Mouse (Mus musculus) spleen, adult 2 months (tissue): ENCODE measurements at regions not wholly inside any gene's neighbourhood (a gene's known extent, or its start where the extent isn't known, plus 50 kb on each side); places are given as distances from the start of the nearest gene placed in this dataset.

Source experiments
- DNase-seq, 2 experiments: peaks; one replicate each; pipeline versions ENCODE4 v3.0.0 to v3.0.0-alpha.2; 2012 to 2021; ENCODE audit warnings: low spot score in 2 of 2, low read depth in 1 of 2
- H3K27ac ChIP-seq: fragments of 200-500 bp; 2 replicates; pipeline ENCODE4 v1.5.1; 2012; ENCODE audit warnings: low read length, inconsistent platforms; ENCODE audit not compliant: insufficient read depth
- H3K27me3 ChIP-seq: fragments of 200-500 bp; 2 replicates; pipeline ENCODE4 v1.6.1; 2012; ENCODE audit warnings: mild to moderate bottlenecking, moderate library complexity, low read length, inconsistent platforms; ENCODE audit not compliant: control insufficient read depth, insufficient read depth
- H3K36me3 ChIP-seq: fragments of 200-500 bp; 2 replicates; pipeline ENCODE4 v1.6.1; 2012; ENCODE audit warnings: mild to moderate bottlenecking, low read length, inconsistent platforms; ENCODE audit not compliant: control insufficient read depth, insufficient read depth
- H3K4me1 ChIP-seq: fragments of 200-500 bp; 2 replicates; pipeline ENCODE4 v1.6.1; 2011; ENCODE audit warnings: inconsistent platforms; ENCODE audit not compliant: control insufficient read depth, insufficient read depth, insufficient read length
- H3K4me3 ChIP-seq: fragments of 200-500 bp; 2 replicates; pipeline ENCODE4 v1.5.1; 2011; ENCODE audit warnings: mild to moderate bottlenecking, inconsistent platforms; ENCODE audit not compliant: insufficient read depth, insufficient read length; ENCODE audit errors: extremely low read depth
- CTCF ChIP-seq: fragments of 200-500 bp; IDR thresholded peaks from 2 replicates; pipeline ENCODE4 v1.5.1; 2011; ENCODE audit warnings: mild to moderate bottlenecking, inconsistent platforms; ENCODE audit not compliant: insufficient read depth, insufficient read length, insufficient replicate concordance; ENCODE audit errors: extremely low read depth
- POLR2A ChIP-seq: fragments of 200-500 bp; IDR thresholded peaks from 2 replicates; pipeline ENCODE4 v1.6.1; 2011; ENCODE audit warnings: low read depth, low read length, inconsistent platforms
- WGBS: fragments of 180-500 bp; shearing (Covaris S2); methylation state at CpG from one replicate; pipeline ENCODE4 v1.1.7; 2018; 5-methylcytosine and 5-hydroxymethylcytosine counted together

GRCm38 (mm10) chr3:149379249-149379865 lies 389.0 kb upstream of the Adgrl2 start:
- no peak overlapping the region for H3K4me3 ChIP-seq
- H3K27ac ChIP-seq = no peak overlapping the region
- peaks cover 2% of the 10 kb centered on the region; the same call in 1 of the 2 replicates for H3K4me1 ChIP-seq
- TF ChIP-seq CTCF (no peak), POLR2A (no peak)
- WGBS = 87% methylated on average over 3 of the region's 3 CpGs
- DNase-seq = no peak
- H3K36me3 ChIP-seq = no peaks in the 10 kb centered on the region
- H3K27me3 ChIP-seq = no peaks in the 10 kb centered on the region

GRCm38 (mm10) chr3:149371439-149371838 lies 381.1 kb upstream of the Adgrl2 start:
- H3K27ac ChIP-seq = no peak overlapping the region
- no peaks in the 10 kb centered on the region for H3K36me3 ChIP-seq
- H3K4me1 ChIP-seq = no peaks in the 10 kb centered on the region
- no peak for DNase-seq
- no peak overlapping the region for H3K4me3 ChIP-seq
- H3K27me3 ChIP-seq = no peaks in the 10 kb centered on the region
- 92% methylated on average over 5 of the region's 5 CpGs for WGBS
- no peak for TF ChIP-seq CTCF
- no peak for TF ChIP-seq POLR2A

- H3K36me3 ChIP-seq = no peaks in the 10 kb centered on the region
- no peak overlapping the region for H3K4me3 ChIP-seq
- no peak for DNase-seq
- H3K27ac ChIP-seq = no peak overlapping the region
- H3K27me3 ChIP-seq = no peaks in the 10 kb centered on the region
- H3K4me1 ChIP-seq = no peaks in the 10 kb centered on the region
- no peak for TF ChIP-seq CTCF
- no peak for TF ChIP-seq POLR2A
- WGBS = 94% methylated on average over 6 of the region's 6 CpGs
Observed at GRCm38 (mm10) chr3:149370517-149371227, 380.3 kb upstream of the Adgrl2 start.

- H3K27me3 ChIP-seq = no peaks in the 10 kb centered on the region
- no peak overlapping the region for H3K27ac ChIP-seq
- H3K4me1 ChIP-seq = no peaks in the 10 kb centered on the region
- H3K4me3 ChIP-seq = no peak overlapping the region
- WGBS = 61% methylated on average over 3 of the region's 3 CpGs
- no peak for TF ChIP-seq CTCF
- TF ChIP-seq POLR2A = no peak
- no peak for DNase-seq
- H3K36me3 ChIP-seq = no peaks in the 10 kb centered on the region
Observed at GRCm38 (mm10) chr3:149367888-149368287, 377.5 kb upstream of the Adgrl2 start.

- WGBS = 72% methylated on average over 2 of the region's 2 CpGs
- H3K4me1 ChIP-seq = no peaks in the 10 kb centered on the region
- DNase-seq = no peak
- H3K27ac ChIP-seq = no peak overlapping the region
- no peaks in the 10 kb centered on the region for H3K36me3 ChIP-seq
- TF ChIP-seq POLR2A = no peak
- no peak for TF ChIP-seq CTCF
- no peak overlapping the region for H3K4me3 ChIP-seq
- H3K27me3 ChIP-seq = no peaks in the 10 kb centered on the region
Observed at GRCm38 (mm10) chr3:149360164-149360563, 369.8 kb upstream of the Adgrl2 start.

- no peak overlapping the region for H3K4me3 ChIP-seq
- no peaks in the 10 kb centered on the region for H3K27me3 ChIP-seq
- no peak for DNase-seq
- no peaks in the 10 kb centered on the region for H3K4me1 ChIP-seq
- no peaks in the 10 kb centered on the region for H3K36me3 ChIP-seq
- 63% methylated on average over 6 of the region's 6 CpGs for WGBS
- TF ChIP-seq CTCF (no peak), POLR2A (no peak)
- H3K27ac ChIP-seq = no peak overlapping the region
Observed at GRCm38 (mm10) chr3:149358570-149359193, 368.3 kb upstream of the Adgrl2 start.
